Comparison of ENCODE assay signal across 8 mouse cellular contexts in the genomic region with DNA sequence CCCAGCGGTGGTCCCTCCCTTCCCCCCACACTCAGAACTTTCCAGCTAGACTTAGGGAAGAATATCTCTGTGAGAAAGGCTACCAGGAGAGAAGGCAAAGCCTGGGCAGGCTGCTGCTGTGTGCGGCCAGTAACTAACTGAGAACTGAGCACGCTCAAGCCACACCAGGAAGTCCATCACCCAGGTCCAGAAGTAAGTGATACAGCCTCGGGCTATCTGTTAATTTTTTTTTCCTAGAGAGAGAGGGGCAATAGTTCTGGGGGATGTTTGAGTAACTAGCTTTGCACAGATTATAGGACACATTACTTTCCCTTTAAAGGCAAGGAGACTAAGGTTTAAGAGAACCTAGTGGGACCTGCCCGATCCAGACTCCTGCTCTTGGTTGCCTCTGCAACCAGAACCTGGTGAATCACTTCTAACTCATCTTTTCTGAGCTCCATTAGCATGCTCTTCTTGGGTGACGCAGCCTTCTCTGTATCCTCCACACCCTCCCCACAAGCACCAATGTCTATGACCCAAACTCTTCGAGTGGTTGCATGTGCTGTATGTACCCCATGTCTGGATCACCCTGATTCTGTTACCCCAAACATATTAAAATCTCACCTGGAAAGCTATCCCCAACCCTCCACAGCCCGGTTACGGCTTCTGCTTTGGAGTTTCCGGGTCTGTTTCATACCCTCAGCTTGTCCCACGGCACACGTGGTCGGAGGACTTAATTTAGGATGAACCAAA. TPM values are rescaled to one million over a fixed set of nuclear protein-coding genes. Genes with fewer than 3 reads are reported as not detected.
DNase-seq lines count a peak whose midpoint lies in the region; ATAC-seq and TF ChIP-seq lines count a peak whose summit lies in the region.

No protein-coding gene starts in this region.

- H3K4me1 ChIP-seq in kidney, adult 2 months (ENCODE audit: control insufficient read depth, insufficient read depth, low read length) = peaks cover 8% of the 10 kb centered on the region; the same call in 1 of the 2 replicates
- peaks cover 62% of the 10 kb centered on the region for H3K4me1 ChIP-seq in G1E (ENCODE audit: insufficient read depth, low read depth, low read length)
- peaks cover 30% of the 10 kb centered on the region for H3K4me1 ChIP-seq in forebrain, embryonic 10.5 days
- peaks cover 12% of the 10 kb centered on the region; the same call in 1 of the 2 replicates for H3K4me1 ChIP-seq in small intestine, adult 2 months (ENCODE audit: control insufficient read depth, insufficient read depth, insufficient read length, low read length)

- 11% methylated on average over 13 of the region's 13 CpGs for WGBS in kidney, adult 2 months
- 9% methylated on average over 13 of the region's 13 CpGs for WGBS in forebrain, embryonic 10.5 days
- WGBS in small intestine, adult 2 months = 2% methylated on average over 13 of the region's 13 CpGs

- no peak for TF ChIP-seq CTCF in kidney, adult 2 months (conservative IDR thresholded peaks at IDR 0.05; ENCODE audit: insufficient read depth, insufficient read length, low read depth, low read length)
- no peak for TF ChIP-seq CTCF in G1E (IDR thresholded peaks at IDR 0.05; ENCODE audit: low read depth, low read length)
- TF ChIP-seq CTCF in small intestine, adult 2 months (IDR thresholded peaks at IDR 0.05; ENCODE audit: extremely low read depth, insufficient read length, insufficient replicate concordance, low read depth, low read length) = no peak

- ATAC-seq in G1E (ENCODE audit: extremely low read depth, insufficient number of reproducible peaks, low FRiP score, poor library complexity, severe bottlenecking) = peak; percentile 29; the same call in 1 of the 2 replicates

- peak overlapping the region; percentile 74 for H3K4me3 ChIP-seq in kidney, adult 2 months (ENCODE audit: insufficient read depth, low read depth, low read length)
- H3K4me3 ChIP-seq in G1E (ENCODE audit: low read depth, low read length) = peak overlapping the region; percentile 89
- H3K4me3 ChIP-seq in forebrain, embryonic 10.5 days = peak overlapping the region; percentile 84
- H3K4me3 ChIP-seq in small intestine, adult 2 months (ENCODE audit: low read depth, low read length) = peak overlapping the region; percentile 91

- no peak overlapping the region for H3K27ac ChIP-seq in kidney, adult 2 months (ENCODE audit: insufficient read depth, low read depth, low read length)
- peak overlapping the region; percentile 97 for H3K27ac ChIP-seq in forebrain, embryonic 10.5 days
- H3K27ac ChIP-seq in small intestine, adult 2 months (ENCODE audit: insufficient read depth, low read depth, low read length) = peak overlapping the region; percentile 7; the same call in 1 of the 2 replicates

- no peak for DNase-seq in kidney, adult 2 months
- no peak for DNase-seq in kidney, postnatal 36 days
- peak; percentile 53 for DNase-seq in G1E (ENCODE audit: low spot score)
- peak; percentile 46 for DNase-seq in forebrain, embryonic 10.5 days (ENCODE audit: extremely low spot score, low spot score)
- peak; percentile 50 for DNase-seq in liver
- no peak for DNase-seq in layer of hippocampus, postnatal 14 days (ENCODE audit: low spot score in 2 of 2)
- DNase-seq in ovary, postnatal 36 days (ENCODE audit: low spot score) = no peak

- no peaks in the 10 kb centered on the region for H3K9me3 ChIP-seq in G1E (replicated peaks)
- H3K9me3 ChIP-seq in forebrain, embryonic 10.5 days = no peaks in the 10 kb centered on the region

- no peaks in the 10 kb centered on the region for H3K27me3 ChIP-seq in kidney, adult 2 months (replicated peaks; ENCODE audit: control insufficient read depth, insufficient read depth, low read length)
- no peaks in the 10 kb centered on the region for H3K27me3 ChIP-seq in G1E (ENCODE audit: insufficient read depth, low read length)
- H3K27me3 ChIP-seq in forebrain, embryonic 10.5 days (ENCODE audit: poor library complexity, severe bottlenecking) = no peaks in the 10 kb centered on the region
- H3K27me3 ChIP-seq in small intestine, adult 2 months (ENCODE audit: control insufficient read depth, insufficient read depth, low read length) = no peaks in the 10 kb centered on the region

- no peak for TF ChIP-seq POLR2A in kidney, adult 2 months (IDR thresholded peaks at IDR 0.05; ENCODE audit: low read depth, low read length)
- no peak for TF ChIP-seq POLR2A in small intestine, adult 2 months (IDR thresholded peaks at IDR 0.05; ENCODE audit: low read depth, low read length)

- H3K36me3 ChIP-seq in kidney, adult 2 months (ENCODE audit: control insufficient read depth, insufficient read depth, low read length) = no peaks in the 10 kb centered on the region
- peaks cover 51% of the 10 kb centered on the region for H3K36me3 ChIP-seq in G1E (replicated peaks)
- peaks cover 38% of the 10 kb centered on the region for H3K36me3 ChIP-seq in forebrain, embryonic 10.5 days (replicated peaks)
- peaks cover 2% of the 10 kb centered on the region for H3K36me3 ChIP-seq in small intestine, adult 2 months (ENCODE audit: control insufficient read depth, insufficient read depth, low read length)

RNA-seq across cellular contexts. Expression of a gene that starts 8.8 kb away (rescaled TPM):
- 9.4 and 10.1 TPM in 2 replicates for polyA plus RNA-seq in kidney, adult 2 months (2012; rRNA removed)
- 24.2 and 26.8 TPM in 2 replicates for total RNA-seq in G1E (2014; fragmentation: Nextera tagmentation)
- total RNA-seq in G1E (2017) = 38.6 and 39.2 TPM in 2 replicates
- 70.0 and 86.0 TPM in 2 replicates for polyA plus RNA-seq in G1E (2012)
- 193 and 194 TPM in 2 replicates for polyA plus RNA-seq in forebrain, embryonic 10.5 days (2016; fragmentation: Nextera tagmentation; extraction: Ambion mirVana)
- polyA plus RNA-seq in small intestine, adult 2 months (2012; rRNA removed) = 5.2 and 9.6 TPM in 2 replicates
- total RNA-seq in layer of hippocampus, postnatal 14 days (2021) = 10 to 100 TPM; 12.5 to 13.0 TPM

RNA-seq across cellular contexts. Expression of a gene that starts 15.2 kb away (rescaled TPM):
- polyA plus RNA-seq in kidney, adult 2 months (2012; rRNA removed) = 24.4 and 30.2 TPM in 2 replicates
- total RNA-seq in G1E (2014; fragmentation: Nextera tagmentation) (21.6 and 22.8 TPM in 2 replicates), G1E (2017) (40.2 and 49.0 TPM in 2 replicates)
- 29.1 and 37.6 TPM in 2 replicates for polyA plus RNA-seq in G1E (2012)
- 91.4 and 91.8 TPM in 2 replicates for polyA plus RNA-seq in forebrain, embryonic 10.5 days (2016; fragmentation: Nextera tagmentation; extraction: Ambion mirVana)
- polyA plus RNA-seq in small intestine, adult 2 months (2012; rRNA removed) = 20.7 and 24.1 TPM in 2 replicates
- total RNA-seq in layer of hippocampus, postnatal 14 days (2021) = 10 to 100 TPM; 19.3 to 22.3 TPM

RNA-seq across cellular contexts. Expression of a gene that starts 41.4 kb away (rescaled TPM):
- polyA plus RNA-seq in kidney, adult 2 months (2012; rRNA removed) = 7.2 and 8.9 TPM in 2 replicates
- total RNA-seq in G1E (2014; fragmentation: Nextera tagmentation) (1.4 TPM in 1 of 2 replicates, not detected in the other), G1E (2017) (0.52 TPM in 1 of 2 replicates, not detected in the other)
- polyA plus RNA-seq in G1E (2012) = 0.95 and 1.0 TPM in 2 replicates
- 0.97 and 1.2 TPM in 2 replicates for polyA plus RNA-seq in forebrain, embryonic 10.5 days (2016; fragmentation: Nextera tagmentation; extraction: Ambion mirVana)
- polyA plus RNA-seq in small intestine, adult 2 months (2012; rRNA removed) = 0.70 and 0.98 TPM in 2 replicates
- total RNA-seq in layer of hippocampus, postnatal 14 days (2021) = 1 to 10 TPM in 1 of 2 experiments, under 1 TPM in 1; 0.72 to 1.5 TPM

Comparison
In these comparisons a context has a peak if more than half of its experiments do, and no peak if none do; other contexts are left out.
1. DNase-seq: peak in G1E (single experiment), forebrain, embryonic 10.5 days (single experiment) and liver (single experiment); none in kidney, adult 2 months (single experiment), kidney, postnatal 36 days (0 of 2), layer of hippocampus, postnatal 14 days (0 of 2) and ovary, postnatal 36 days (single experiment).
2. Peak in every context shown above with its lines, with median percentiles within 50 percentile points of each other: H3K4me3 ChIP-seq.